Mouse (Mus musculus) liver, embryonic 11.5 days (tissue): ENCODE measurements around the gene F11r. TPM values are rescaled to one million over a fixed set of nuclear protein-coding genes. Genes with fewer than 3 reads are reported as not detected.

Source experiments
- ATAC-seq: fragments of 200-750 bp; cut with Nextera tagmentation; replicated peaks from 2 replicates; pipeline ENCODE4 v1.8.0; 2017; ENCODE audit warnings: moderate number of reproducible peaks, mild to moderate bottlenecking, moderate TSS enrichment, moderate library complexity; ENCODE audit not compliant: low FRiP score
- DNase-seq: peaks from one replicate; pipeline ENCODE4 v3.0.0-alpha.2; 2017; ENCODE audit warnings: low spot score
- H3K27ac ChIP-seq: fragments of 300-500 bp; sonication (generic); 2 replicates; pipeline ENCODE4 v1.5.1; 2014; ENCODE audit warnings: mild to moderate bottlenecking, low read depth, low read length, control low read depth
- H3K27me3 ChIP-seq: fragments of 300-500 bp; sonication (generic); replicated peaks from 2 replicates; pipeline ENCODE4 v1.6.1; 2014; ENCODE audit warnings: low read length, mixed read lengths; ENCODE audit not compliant: control insufficient read depth, insufficient read depth
- H3K36me3 ChIP-seq: fragments of 300-500 bp; sonication (generic); 2 replicates; pipeline ENCODE4 v1.6.1; 2014; ENCODE audit warnings: mild to moderate bottlenecking, low read length, moderate library complexity, mixed read lengths; ENCODE audit not compliant: control insufficient read depth, insufficient read depth
- H3K4me1 ChIP-seq: fragments of 300-500 bp; sonication (generic); replicated peaks from 2 replicates; pipeline ENCODE4 v1.6.1; 2014; ENCODE audit warnings: low read length, mixed read lengths; ENCODE audit not compliant: control insufficient read depth, insufficient read depth
- H3K4me2 ChIP-seq: fragments of 300-500 bp; sonication (generic); 2 replicates; pipeline ENCODE4 v1.6.1; 2014; ENCODE audit warnings: mild to moderate bottlenecking, control low read depth, moderate library complexity
- H3K4me3 ChIP-seq: fragments of 300-500 bp; sonication (generic); 2 replicates; pipeline ENCODE4 v1.5.1; 2014; ENCODE audit warnings: low read depth, low read length, control low read depth
- H3K9ac ChIP-seq: fragments of 300-500 bp; sonication (generic); 2 replicates; pipeline ENCODE4 v1.6.1; 2014; ENCODE audit warnings: low read depth, low read length, control low read depth
- H3K9me3 ChIP-seq: fragments of 300-500 bp; sonication (generic); 2 replicates; pipeline ENCODE4 v1.6.1; 2016; ENCODE audit warnings: low read length, inconsistent platforms, mixed read lengths; ENCODE audit not compliant: control insufficient read depth
- WGBS: fragments of 180-500 bp; shearing (Covaris S2); extraction: QIAGEN DNeasy Blood & Tissue Kit; methylation state at CpG from one replicate; pipeline ENCODE4 v1.1.7; 2014; 5-methylcytosine and 5-hydroxymethylcytosine counted together
- polyA plus RNA-seq: library from polyadenylated mRNA; unstranded; fragments of >200 nt; fragmentation: Nextera tagmentation; extraction: Ambion mirVana; gene quantifications from 2 replicates; pipeline ENCODE4 v1.2.1, GENCODE M21; 2014

Gene F11r
- polyA plus RNA-seq, result 42.0 and 47.8 TPM in 2 replicates

DNA sequence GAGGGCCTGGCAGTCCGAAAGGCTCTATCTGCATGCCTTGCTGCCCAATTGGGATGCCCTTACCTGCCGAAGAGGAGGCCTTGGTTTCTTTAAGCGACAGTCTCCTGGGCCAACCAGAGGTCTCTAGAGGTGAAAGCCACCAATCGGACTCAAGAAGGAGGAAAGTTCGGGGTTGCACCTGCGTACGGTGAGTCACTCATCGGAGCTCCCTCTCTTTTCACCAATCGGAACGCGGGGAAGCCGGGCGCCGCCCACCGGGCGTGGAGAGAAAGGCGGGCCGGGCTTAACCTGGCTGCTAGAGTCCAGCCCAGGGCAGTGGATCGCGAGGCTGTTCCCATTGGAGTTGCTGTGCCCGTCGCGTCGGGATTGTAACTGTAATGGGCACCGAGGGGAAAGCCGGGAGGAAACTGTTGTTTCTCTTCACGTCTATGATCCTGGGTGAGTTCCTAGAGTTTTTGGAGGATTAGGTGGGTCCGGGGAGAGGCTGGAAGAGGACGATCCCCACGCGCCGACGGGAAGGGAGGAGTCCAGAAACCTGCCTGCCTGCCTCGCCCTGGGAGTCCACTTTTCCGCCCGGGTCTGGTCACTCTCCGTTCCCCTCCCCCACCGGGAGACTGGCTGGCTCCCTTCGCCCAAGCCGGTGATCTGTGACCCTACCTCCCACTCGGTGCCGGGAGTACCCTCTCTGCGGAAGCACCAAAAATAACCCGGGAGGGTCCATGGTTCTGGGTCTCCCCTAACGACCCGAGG is at the start of gene F11r:
Gene F11r (plus strand): TSS at position 272 of the 750 bp plus-strand sequence.
- H3K4me2 ChIP-seq, result peak within 1 kb of the TSS; percentile 85
- H3K9ac ChIP-seq, result peak within 1 kb of the TSS; percentile 31
- no peaks in the 10 kb centered on the region for H3K9me3 ChIP-seq
- no peaks in the 10 kb centered on the region for H3K36me3 ChIP-seq
- DNase-seq, result peak; percentile 83
- peaks cover 29% of the 10 kb centered on the region for H3K4me1 ChIP-seq
- peak; percentile 79 for ATAC-seq
- peak within 1 kb of the TSS; percentile 60 for H3K4me3 ChIP-seq
- 1% methylated on average over 46 of the region's 46 CpGs for WGBS
- peaks cover 8% of the 10 kb centered on the region for H3K27me3 ChIP-seq
- H3K27ac ChIP-seq, result peak within 1 kb of the TSS; percentile 49; the same call in 1 of the 2 replicates

DNA sequence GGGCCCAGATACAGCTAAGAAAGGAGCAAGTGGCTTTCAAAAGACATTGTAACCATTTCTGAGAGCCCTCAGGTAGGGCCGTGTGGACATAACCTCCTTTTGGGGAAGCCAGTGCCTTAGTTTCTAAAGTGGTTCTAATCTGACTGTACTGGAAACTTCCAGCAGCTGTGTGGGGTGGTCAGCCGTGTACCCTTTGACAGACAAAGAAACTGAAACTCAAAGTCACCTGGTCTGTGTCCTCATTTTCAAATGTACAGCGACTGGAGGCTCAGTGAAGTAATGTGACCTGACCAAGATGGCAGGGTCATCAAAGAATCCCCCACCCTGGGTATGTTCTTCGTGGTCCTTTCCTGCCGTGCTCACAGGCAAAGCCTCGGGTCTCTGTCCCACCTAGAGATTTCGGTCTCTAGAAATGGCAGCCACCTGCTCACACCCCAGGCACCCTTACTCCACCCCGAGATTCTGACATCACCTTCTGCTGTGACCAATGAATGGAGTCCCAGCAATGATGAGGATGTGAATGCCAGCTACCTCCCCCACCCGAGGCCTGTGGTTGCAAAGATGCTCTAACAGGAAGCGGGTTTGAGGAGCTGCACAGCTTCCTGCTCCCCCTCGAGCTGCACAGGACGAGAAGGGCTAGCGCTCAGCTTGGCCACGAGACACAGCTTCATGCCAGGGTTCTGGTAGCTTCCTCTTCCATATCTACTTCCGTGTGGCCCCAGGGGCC is 48.8 kb upstream of the F11r start, which contains the start of gene Arhgap30:
Gene Arhgap30 (plus strand): TSS at position 579 of the 727 bp plus-strand sequence.
- WGBS, result 49% methylated on average over 15 of the region's 15 CpGs
- Histone ChIP-seq H3K4me3 (peak within 1 kb of the TSS; percentile 35), H3K27ac (no peak within 1 kb of the TSS), H3K36me3 (no peaks in the 10 kb centered on the region), H3K4me1 (no peaks in the 10 kb centered on the region; the same call in none of the 2 replicates), H3K27me3 (no peaks in the 10 kb centered on the region), H3K9ac (peak within 1 kb of the TSS; percentile 43), H3K4me2 (peak within 1 kb of the TSS; percentile 61), H3K9me3 (no peaks in the 10 kb centered on the region)
- DNase-seq (no peak), ATAC-seq (peak; percentile 55)

DNA sequence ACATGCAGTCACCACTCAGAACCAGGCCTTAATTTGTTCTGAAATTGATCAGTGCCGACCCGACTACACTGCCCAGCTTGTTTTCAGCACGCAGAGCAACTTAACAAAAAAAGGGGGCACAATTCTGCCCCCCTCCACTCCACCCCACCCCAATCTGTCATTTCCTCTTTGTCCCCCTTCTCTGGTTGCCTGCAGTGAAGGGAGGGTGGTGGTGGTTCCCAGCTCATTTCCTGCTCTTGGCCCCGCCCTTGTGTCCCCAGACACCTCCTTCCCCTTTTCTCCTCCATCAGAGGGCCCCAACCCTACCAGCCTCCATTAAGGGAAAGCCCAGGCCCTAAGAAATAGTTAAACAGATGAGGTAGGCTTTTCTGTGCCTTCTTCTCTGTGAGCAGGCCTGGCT is 47.2 kb upstream of the F11r start:
- DNase-seq, result no peak
- no peak overlapping the region for H3K27ac ChIP-seq
- no peaks in the 10 kb centered on the region for H3K27me3 ChIP-seq
- no peaks in the 10 kb centered on the region for H3K36me3 ChIP-seq
- H3K9ac ChIP-seq, result no peak overlapping the region; the same call in 1 of the 2 replicates
- peak; percentile 46; the same call in 1 of the 2 replicates for ATAC-seq
- peak overlapping the region; percentile 35 for H3K4me3 ChIP-seq
- 46% methylated on average over 4 of the region's 4 CpGs for WGBS
- peak overlapping the region; percentile 61 for H3K4me2 ChIP-seq
- no peaks in the 10 kb centered on the region; the same call in none of the 2 replicates for H3K4me1 ChIP-seq
- no peaks in the 10 kb centered on the region for H3K9me3 ChIP-seq

DNA sequence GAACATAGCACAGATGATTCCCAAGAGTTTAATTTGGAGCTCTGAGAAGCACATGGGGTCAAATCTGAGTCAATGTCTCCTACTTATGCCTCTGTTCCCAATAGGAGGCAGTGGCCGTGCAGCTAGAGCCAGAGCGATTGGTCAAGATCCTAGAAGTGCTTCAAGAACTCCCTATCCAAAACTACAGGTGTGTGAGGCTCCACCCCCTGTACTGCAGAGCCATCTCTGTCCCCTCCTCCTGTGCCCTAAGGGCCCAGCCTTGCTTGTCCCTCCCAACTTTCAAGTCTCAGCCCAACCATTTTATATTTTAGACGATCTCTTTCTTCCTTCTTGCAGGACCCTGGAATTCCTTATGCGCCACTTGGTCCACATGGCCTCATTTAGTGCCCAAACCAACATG is 35.5 kb upstream of the F11r start:
- H3K27me3 ChIP-seq, result no peaks in the 10 kb centered on the region
- no peak overlapping the region for H3K4me2 ChIP-seq
- ATAC-seq (no peak), DNase-seq (no peak)
- 75% methylated on average over 4 of the region's 4 CpGs for WGBS
- no peak overlapping the region for H3K9ac ChIP-seq
- no peaks in the 10 kb centered on the region for H3K9me3 ChIP-seq
- H3K36me3 ChIP-seq, result no peaks in the 10 kb centered on the region
- H3K4me1 ChIP-seq, result no peaks in the 10 kb centered on the region
- no peak overlapping the region for H3K4me3 ChIP-seq
- no peak overlapping the region for H3K27ac ChIP-seq

DNA sequence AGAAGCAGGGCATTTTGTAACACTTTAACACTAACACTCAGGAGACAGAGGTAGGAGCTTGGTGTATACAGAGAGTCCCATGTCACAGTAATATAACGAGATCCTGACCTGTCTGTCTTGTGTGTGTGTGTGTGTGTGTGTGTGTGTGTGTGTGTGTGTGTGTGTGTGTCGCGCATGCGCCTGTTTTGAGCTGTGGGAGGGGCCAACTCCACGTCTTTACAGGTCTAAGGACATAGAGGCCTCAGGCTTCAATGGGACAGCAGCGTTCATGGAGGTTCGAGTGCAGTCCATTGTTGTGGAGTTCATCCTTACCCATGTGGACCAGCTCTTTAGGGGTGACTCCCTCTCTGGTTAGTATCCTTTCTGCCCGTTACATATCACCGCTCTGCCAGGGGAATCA is 34.3 kb upstream of the F11r start:
- 82% methylated on average over 7 of the region's 9 CpGs for WGBS
- no peaks in the 10 kb centered on the region for H3K27me3 ChIP-seq
- H3K4me3 ChIP-seq, result no peak overlapping the region
- H3K27ac ChIP-seq, result no peak overlapping the region
- DNase-seq (no peak), ATAC-seq (no peak)
- no peaks in the 10 kb centered on the region for H3K9me3 ChIP-seq
- no peak overlapping the region for H3K9ac ChIP-seq
- no peak overlapping the region for H3K4me2 ChIP-seq
- H3K36me3 ChIP-seq, result no peaks in the 10 kb centered on the region
- H3K4me1 ChIP-seq, result no peaks in the 10 kb centered on the region

DNA sequence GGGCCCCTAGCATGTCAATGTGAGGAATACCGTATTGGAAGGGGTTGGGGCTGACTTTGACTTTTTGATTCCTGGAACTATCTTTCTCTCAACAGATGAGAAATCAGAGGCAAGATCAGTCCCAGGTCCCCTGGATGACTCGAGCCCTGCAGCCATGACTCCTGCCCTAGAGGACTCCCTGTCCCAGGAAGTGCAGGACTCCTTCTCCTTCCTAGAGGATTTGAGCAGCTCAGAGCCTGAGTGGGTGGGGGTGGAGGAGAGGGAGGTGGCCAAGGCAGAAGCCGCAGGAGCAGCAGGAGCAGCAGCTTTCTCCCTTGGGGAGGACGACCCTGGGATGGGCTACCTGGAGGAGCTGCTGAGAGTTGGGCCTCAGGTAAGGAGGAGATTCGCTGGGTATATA is 30.1 kb upstream of the F11r start:
- Histone ChIP-seq H3K9me3 (no peaks in the 10 kb centered on the region), H3K4me1 (no peaks in the 10 kb centered on the region), H3K27me3 (no peaks in the 10 kb centered on the region), H3K4me2 (no peak overlapping the region), H3K4me3 (no peak overlapping the region), H3K27ac (no peak overlapping the region), H3K9ac (no peak overlapping the region), H3K36me3 (no peaks in the 10 kb centered on the region)
- DNase-seq, result no peak
- ATAC-seq, result no peak
- 81% methylated on average over 5 of the region's 5 CpGs for WGBS

DNA sequence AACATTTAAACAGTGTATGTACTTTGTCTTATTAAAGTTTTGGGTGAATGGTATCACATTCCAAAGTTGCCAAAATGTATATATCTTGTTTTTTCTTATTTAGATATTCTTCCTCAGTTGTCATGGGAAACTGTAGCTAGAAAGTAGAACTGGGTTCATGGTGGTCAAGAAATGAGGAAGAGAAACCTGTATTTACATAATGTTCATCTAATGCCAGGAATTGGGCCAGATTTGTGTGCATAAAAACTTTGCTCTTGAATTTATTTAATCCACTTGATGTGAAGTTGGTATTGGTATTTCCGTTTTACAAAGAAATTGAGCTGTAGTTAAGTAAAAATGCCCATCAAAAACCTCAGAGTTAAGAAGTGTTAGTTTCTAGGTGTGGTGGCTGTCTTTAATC is 27.1 kb upstream of the F11r start:
- Histone ChIP-seq H3K9ac (no peak overlapping the region), H3K4me2 (no peak overlapping the region), H3K4me1 (peaks cover 18% of the 10 kb centered on the region), H3K9me3 (no peaks in the 10 kb centered on the region), H3K27me3 (no peaks in the 10 kb centered on the region), H3K27ac (no peak overlapping the region), H3K4me3 (no peak overlapping the region), H3K36me3 (0 out of 2 replicates have a peak, but pooled peaks cover 2% of the 10 kb centered on the region)
- WGBS, result 75% methylated on average over 1 of the region's 1 CpGs
- DNase-seq (no peak), ATAC-seq (no peak)

DNA sequence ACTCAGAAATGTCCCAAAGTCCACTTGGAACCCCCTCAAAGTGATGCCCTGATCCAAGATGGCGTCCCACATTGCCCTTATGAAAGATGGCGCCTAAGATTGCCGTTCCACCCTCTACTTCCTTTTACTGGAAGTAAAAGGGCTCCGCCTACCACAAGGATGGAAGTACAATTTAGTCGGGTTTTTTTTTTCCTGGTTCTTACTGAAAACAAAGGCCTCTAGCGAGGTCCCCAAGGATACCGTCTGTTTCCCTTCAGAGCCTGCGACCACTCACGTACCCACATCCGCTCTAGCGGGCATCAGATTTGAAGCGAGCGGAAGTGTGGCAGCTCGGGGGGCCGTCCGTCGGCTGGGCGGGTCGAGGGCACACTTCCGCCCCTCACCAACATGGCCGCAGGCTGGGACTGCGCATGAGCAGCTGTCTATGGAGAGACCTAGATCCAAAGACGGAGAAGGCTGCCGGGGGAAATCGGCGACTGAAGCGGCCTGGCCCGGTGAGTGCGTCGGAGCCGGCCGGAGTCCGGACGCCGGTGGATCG is 26.3 kb upstream of the F11r start, which contains the start of gene Usf1:
Gene Usf1 (plus strand): TSS at position 367 of the 538 bp plus-strand sequence.
- H3K9ac ChIP-seq, result peak within 1 kb of the TSS; percentile 93
- H3K4me3 ChIP-seq, result peak within 1 kb of the TSS; percentile 97
- no peaks in the 10 kb centered on the region for H3K27me3 ChIP-seq
- peak within 1 kb of the TSS; percentile 78 for H3K27ac ChIP-seq
- H3K4me2 ChIP-seq, result peak within 1 kb of the TSS; percentile 69
- H3K9me3 ChIP-seq, result no peaks in the 10 kb centered on the region
- DNase-seq (peak; percentile 93), ATAC-seq (peak; percentile 95)
- WGBS, result under 1% methylated on average over 36 of the region's 36 CpGs
- H3K36me3 ChIP-seq, result peaks cover 5% of the 10 kb centered on the region
- peaks cover 18% of the 10 kb centered on the region for H3K4me1 ChIP-seq
